Mouse (Mus musculus) C2C12 (cell line): ENCODE measurements at regions not wholly inside any gene's neighbourhood (a gene's known extent, or its start where the extent isn't known, plus 50 kb on each side); places are given as distances from the start of the nearest gene placed in this dataset.

Experiments
- CEBPB ChIP-seq: IDR thresholded peaks from one replicate; pipeline ENCODE4 v1.6.1; 2011; ENCODE audit warnings: low read depth, mild to moderate bottlenecking, control low read depth, moderate library complexity
- CTCF ChIP-seq: IDR thresholded peaks from one replicate; pipeline ENCODE4 v1.5.1; 2011; ENCODE audit not compliant: control insufficient read depth, insufficient read depth, insufficient read length
- MYOD1 ChIP-seq: IDR thresholded peaks from one replicate; pipeline ENCODE4 v1.6.1; 2011; ENCODE audit warnings: low read depth; ENCODE audit not compliant: control insufficient read depth, insufficient read length
- MYOG ChIP-seq: IDR thresholded peaks from one replicate; pipeline ENCODE4 v1.6.1; 2011; ENCODE audit not compliant: control insufficient read depth, insufficient read length; ENCODE audit errors: extremely low read depth
- USF1 ChIP-seq: IDR thresholded peaks from one replicate; pipeline ENCODE4 v1.6.1; 2011; ENCODE audit warnings: low read depth, mild to moderate bottlenecking, control low read depth, moderate library complexity

DNA sequence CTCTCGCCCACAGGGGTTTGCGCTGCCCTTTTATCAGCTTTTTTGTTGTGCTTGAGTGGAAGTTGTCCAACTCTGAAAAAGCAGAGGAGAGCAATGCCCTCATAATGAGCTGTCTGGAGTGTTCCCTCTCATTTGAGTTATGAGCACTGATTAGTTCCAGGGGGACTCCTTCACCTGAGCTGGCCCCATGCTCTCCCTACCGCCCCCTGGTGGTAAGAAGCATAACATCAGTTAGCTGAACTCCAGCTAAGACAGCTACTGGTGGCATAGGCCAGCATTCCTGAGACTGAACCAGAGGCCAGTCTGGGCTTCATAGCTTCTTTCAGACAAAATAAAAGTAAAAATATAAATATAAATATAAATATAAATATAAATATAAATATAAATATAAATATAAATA, 92.9 kb downstream of the Nptx2 start:
- TF ChIP-seq CEBPB: no peak
- no peak for TF ChIP-seq MYOD1
- TF ChIP-seq CTCF: no peak
- TF ChIP-seq MYOG: no peak
- no peak for TF ChIP-seq USF1
